Mouse (Mus musculus) intestine, embryonic 14.5 days (tissue): ENCODE measurements around the gene Speg. TPM values are rescaled to one million over a fixed set of nuclear protein-coding genes. Genes with fewer than 3 reads are reported as not detected.

Experiments used
- ATAC-seq: fragments of 200-750 bp; cut with Nextera tagmentation; replicated peaks from 2 replicates; pipeline ENCODE4 v1.8.0; 2017; ENCODE audit warnings: low read depth, moderate number of reproducible peaks, moderate TSS enrichment, moderate library complexity; ENCODE audit not compliant: low FRiP score, low TSS enrichment
- DNase-seq: peaks from one replicate; pipeline ENCODE4 v3.0.0-alpha.2; 2018; ENCODE audit warnings: low spot score
- H3K27ac ChIP-seq: fragments of 300-500 bp; sonication (generic); 2 replicates; pipeline ENCODE4 v1.5.1; 2014; ENCODE audit warnings: low read depth, mild to moderate bottlenecking, control low read depth
- H3K27me3 ChIP-seq: fragments of 300-500 bp; sonication (generic); replicated peaks from 2 replicates; pipeline ENCODE4 v1.6.1; 2014; ENCODE audit warnings: low read length, control low read depth; ENCODE audit not compliant: control insufficient read depth, insufficient read depth
- H3K36me3 ChIP-seq: fragments of 300-500 bp; sonication (generic); 2 replicates; pipeline ENCODE4 v1.6.1; 2014; ENCODE audit warnings: low read length, control low read depth; ENCODE audit not compliant: control insufficient read depth, insufficient read depth
- H3K4me1 ChIP-seq: fragments of 300-500 bp; sonication (generic); replicated peaks from 2 replicates; pipeline ENCODE4 v1.6.1; 2014; ENCODE audit warnings: low read length, control low read depth, mixed read lengths; ENCODE audit not compliant: control insufficient read depth, insufficient read depth
- H3K4me2 ChIP-seq: fragments of 300-500 bp; sonication (generic); 2 replicates; pipeline ENCODE4 v1.6.1; 2014; ENCODE audit warnings: low read length
- H3K4me3 ChIP-seq: fragments of 300-500 bp; sonication (generic); 2 replicates; pipeline ENCODE4 v1.5.1; 2014; ENCODE audit warnings: low read depth, low read length, control low read depth, mixed read lengths
- H3K9ac ChIP-seq: fragments of 300-500 bp; sonication (generic); 2 replicates; pipeline ENCODE4 v1.6.1; 2014; ENCODE audit warnings: mild to moderate bottlenecking, low read length
- H3K9me3 ChIP-seq: fragments of 300-500 bp; sonication (generic); 2 replicates; pipeline ENCODE4 v1.6.1; 2016; ENCODE audit warnings: low read length, control low read depth; ENCODE audit not compliant: control insufficient read depth
- WGBS: fragments of 180-500 bp; shearing (Covaris S2); extraction: QIAGEN DNeasy Blood & Tissue Kit; methylation state at CpG from one replicate; pipeline ENCODE4 v1.1.7; 2014; 5-methylcytosine and 5-hydroxymethylcytosine counted together
- polyA plus RNA-seq: library from polyadenylated mRNA; unstranded; fragments of >200 nt; fragmentation: Nextera tagmentation; extraction: Ambion mirVana; gene quantifications from 2 replicates; pipeline ENCODE4 v1.2.1, GENCODE M21; 2014

Speg gene
- polyA plus RNA-seq, 1 experiment from 2014 or later = 46.7 TPM

DNA sequence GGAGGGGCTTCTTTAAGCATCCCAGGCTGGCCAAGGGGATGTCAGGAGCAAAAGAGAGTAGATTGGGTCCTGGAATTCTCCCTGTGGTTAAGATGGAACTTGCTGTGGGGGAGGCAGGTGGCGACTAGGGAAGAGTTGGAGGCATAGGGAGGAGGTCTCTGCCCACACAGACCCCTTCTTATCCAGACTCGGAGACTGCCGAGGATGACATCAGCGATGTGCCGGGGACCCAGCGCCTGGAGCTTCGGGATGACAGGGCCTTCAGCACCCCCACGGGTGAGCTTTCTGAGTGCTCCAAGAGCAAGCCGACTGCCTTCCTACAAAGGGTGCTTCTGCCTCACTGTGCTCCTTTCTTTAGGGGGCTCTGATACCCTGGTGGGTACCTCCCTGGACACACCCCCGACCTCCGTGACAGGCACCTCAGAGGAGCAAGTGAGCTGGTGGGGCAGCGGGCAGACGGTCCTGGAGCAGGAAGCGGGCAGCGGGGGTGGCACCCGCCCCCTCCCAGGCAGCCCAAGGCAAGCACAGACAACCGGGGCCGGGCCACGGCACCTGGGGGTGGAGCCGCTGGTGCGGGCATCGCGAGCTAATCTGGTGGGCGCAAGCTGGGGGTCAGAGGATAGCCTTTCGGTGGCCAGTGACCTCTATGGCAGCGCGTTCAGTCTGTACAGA is 9.5 kb downstream of the Speg start:
- Histone ChIP-seq H3K9ac (no peak overlapping the region), H3K4me2 (peak overlapping the region; percentile 4; the same call in 1 of the 2 replicates), H3K27me3 (peaks cover 35% of the 10 kb centered on the region), H3K9me3 (no peaks in the 10 kb centered on the region), H3K4me1 (peaks cover 25% of the 10 kb centered on the region), H3K4me3 (no peak overlapping the region), H3K36me3 (no peaks in the 10 kb centered on the region), H3K27ac (no peak overlapping the region)
- ATAC-seq = no peak
- DNase-seq = no peak
- WGBS = 85% methylated on average over 27 of the region's 27 CpGs

DNA sequence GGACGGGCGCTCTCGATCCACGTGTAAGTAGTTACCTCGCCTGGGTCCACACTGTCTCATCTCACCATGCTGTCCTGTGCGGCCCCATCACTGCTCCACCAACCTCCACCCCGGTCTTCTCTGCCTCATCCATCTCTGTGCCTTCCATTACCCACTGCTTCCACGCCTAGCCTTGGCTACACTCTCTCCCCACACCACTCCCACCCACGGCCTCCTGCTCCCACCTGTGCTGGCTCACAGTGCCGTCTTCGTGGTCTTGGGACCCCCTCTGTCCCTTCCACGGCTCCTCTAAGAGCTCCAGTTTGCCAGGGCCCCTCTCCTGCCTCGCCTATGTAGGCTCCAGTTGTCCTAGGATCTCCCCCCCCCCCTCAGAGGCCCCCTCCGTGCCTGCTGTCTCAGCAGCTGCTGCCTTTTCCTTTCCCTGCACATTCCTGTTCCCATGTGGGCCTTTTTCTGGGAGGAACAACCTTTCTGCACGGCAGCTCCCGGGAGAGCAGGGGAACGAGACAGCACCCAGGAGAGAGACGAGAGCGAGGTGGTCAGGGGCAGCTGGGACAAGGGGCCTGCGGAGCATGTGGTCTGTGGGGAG is 10.1 kb downstream of the Speg start:
- H3K9ac ChIP-seq = 0 out of 2 replicates have a peak overlapping the region, but pooled peaks have one; percentile 13
- 66% methylated on average over 20 of the region's 20 CpGs for WGBS
- ATAC-seq (no peak), DNase-seq (no peak)
- peak overlapping the region; percentile 4; the same call in 1 of the 2 replicates for H3K4me2 ChIP-seq
- H3K9me3 ChIP-seq = no peaks in the 10 kb centered on the region
- H3K27ac ChIP-seq = no peak overlapping the region
- H3K36me3 ChIP-seq = no peaks in the 10 kb centered on the region
- H3K4me1 ChIP-seq = peaks cover 25% of the 10 kb centered on the region
- no peak overlapping the region for H3K4me3 ChIP-seq
- H3K27me3 ChIP-seq = peaks cover 37% of the 10 kb centered on the region

DNA sequence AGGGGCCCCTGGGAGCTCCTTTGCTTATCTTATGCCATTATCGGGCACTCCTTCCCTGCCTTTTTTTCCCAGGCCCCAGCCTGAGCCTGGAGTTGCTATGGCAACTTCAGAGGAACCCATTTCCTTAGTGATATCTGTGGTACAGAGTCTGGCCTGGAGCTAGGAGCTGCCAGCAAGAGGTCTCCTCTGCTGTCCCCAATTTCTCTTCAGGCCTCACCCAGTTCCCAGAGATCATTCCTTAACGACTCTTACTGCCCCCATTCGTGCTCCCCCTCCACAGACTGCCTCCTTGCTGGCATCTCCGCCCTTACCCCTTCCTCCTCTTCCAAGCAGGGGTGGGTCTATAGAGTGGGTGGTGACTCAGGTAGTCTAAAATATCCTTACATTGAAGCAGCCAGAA is 11.1 kb downstream of the Speg start:
- WGBS = 37% methylated on average over 4 of the region's 4 CpGs
- Histone ChIP-seq H3K27ac (no peak overlapping the region), H3K4me1 (peaks cover 25% of the 10 kb centered on the region), H3K27me3 (peaks cover 37% of the 10 kb centered on the region), H3K4me2 (no peak overlapping the region), H3K36me3 (no peaks in the 10 kb centered on the region), H3K4me3 (no peak overlapping the region), H3K9me3 (no peaks in the 10 kb centered on the region), H3K9ac (no peak overlapping the region)
- ATAC-seq (no peak), DNase-seq (no peak)

DNA sequence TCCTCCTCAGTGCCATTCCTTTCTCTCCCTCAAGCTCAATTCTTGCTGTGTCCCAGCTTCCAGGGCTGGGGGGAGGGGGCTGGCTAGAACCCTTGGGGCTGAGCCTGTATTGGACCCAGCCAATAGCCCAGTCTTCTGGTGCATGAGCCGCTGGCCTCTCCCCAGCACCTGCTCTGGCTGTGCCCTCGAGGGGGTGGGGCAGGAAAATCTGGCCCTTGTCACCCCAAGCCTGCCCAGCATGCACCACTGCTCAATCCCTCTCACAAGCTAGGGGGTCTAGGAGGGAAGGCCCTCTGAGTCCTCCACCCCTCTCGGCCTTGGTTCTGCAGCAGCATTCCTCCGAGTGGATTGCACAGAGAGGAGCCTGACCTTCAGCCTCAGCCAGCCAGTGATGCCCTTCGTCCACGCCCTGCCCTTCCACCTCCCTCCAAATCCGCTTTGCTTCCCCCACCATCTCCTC is 12.4 kb downstream of the Speg start:
- H3K9ac ChIP-seq = no peak overlapping the region

DNA sequence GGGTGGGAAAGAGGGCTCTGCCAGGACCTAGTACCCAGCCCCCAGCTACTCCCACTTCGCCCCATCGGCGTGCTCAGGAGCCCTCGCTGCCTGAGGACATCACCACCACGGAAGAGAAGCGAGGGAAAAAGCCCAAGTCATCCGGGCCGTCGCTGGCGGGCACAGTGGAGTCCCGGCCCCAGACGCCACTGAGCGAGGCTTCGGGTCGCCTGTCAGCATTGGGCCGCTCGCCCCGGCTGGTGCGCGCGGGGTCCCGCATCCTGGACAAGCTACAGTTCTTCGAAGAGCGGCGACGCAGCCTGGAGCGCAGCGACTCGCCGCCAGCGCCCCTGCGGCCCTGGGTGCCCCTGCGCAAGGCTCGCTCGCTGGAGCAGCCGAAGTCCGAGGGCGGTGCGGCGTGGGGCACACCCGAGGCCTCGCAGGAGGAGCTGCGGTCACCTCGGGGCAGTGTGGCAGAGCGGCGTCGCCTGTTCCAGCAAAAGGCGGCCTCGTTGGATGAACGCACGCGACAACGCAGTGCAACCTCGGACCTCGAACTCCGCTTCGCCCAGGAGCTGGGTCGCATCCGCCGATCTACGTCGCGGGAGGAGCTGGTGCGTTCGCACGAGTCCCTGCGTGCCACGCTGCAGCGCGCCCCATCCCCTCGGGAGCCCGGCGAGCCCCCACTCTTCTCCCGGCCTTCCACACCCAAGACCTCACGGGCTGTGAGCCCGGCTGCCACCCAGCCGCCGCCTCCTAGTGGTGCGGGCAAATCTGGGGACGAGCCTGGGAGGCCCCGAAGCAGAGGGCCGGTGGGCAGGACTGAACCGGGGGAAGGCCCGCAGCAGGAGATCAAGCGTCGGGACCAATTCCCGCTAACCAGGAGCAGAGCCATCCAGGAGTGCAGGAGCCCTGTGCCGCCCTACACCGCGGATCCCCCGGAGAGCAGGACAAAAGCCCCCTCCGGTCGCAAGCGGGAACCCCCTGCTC is 13.1 kb downstream of the Speg start:
- Histone ChIP-seq H3K4me2 (peak overlapping the region; percentile 37), H3K36me3 (no peaks in the 10 kb centered on the region), H3K27me3 (peaks cover 37% of the 10 kb centered on the region), H3K4me1 (peaks cover 18% of the 10 kb centered on the region), H3K9me3 (no peaks in the 10 kb centered on the region), H3K4me3 (peak overlapping the region; percentile 26), H3K27ac (no peak overlapping the region), H3K9ac (no peak overlapping the region)
- DNase-seq (peak; percentile 68), ATAC-seq (no peak)
- WGBS = 11% methylated on average over 94 of the region's 94 CpGs

More for the DNA sequence above, 12.4 kb downstream of the Speg start:
- ATAC-seq = 0 out of 2 replicates have a peak, but pooled peaks have one; percentile 6
- H3K27me3 ChIP-seq = peaks cover 37% of the 10 kb centered on the region
- WGBS = 36% methylated on average over 7 of the region's 7 CpGs
- no peak overlapping the region for H3K4me3 ChIP-seq
- H3K27ac ChIP-seq = no peak overlapping the region
- H3K4me1 ChIP-seq = peaks cover 25% of the 10 kb centered on the region
- H3K4me2 ChIP-seq = peak overlapping the region; percentile 37; the same call in 1 of the 2 replicates
- no peaks in the 10 kb centered on the region for H3K36me3 ChIP-seq
- DNase-seq = no peak
- H3K9me3 ChIP-seq = no peaks in the 10 kb centered on the region

DNA sequence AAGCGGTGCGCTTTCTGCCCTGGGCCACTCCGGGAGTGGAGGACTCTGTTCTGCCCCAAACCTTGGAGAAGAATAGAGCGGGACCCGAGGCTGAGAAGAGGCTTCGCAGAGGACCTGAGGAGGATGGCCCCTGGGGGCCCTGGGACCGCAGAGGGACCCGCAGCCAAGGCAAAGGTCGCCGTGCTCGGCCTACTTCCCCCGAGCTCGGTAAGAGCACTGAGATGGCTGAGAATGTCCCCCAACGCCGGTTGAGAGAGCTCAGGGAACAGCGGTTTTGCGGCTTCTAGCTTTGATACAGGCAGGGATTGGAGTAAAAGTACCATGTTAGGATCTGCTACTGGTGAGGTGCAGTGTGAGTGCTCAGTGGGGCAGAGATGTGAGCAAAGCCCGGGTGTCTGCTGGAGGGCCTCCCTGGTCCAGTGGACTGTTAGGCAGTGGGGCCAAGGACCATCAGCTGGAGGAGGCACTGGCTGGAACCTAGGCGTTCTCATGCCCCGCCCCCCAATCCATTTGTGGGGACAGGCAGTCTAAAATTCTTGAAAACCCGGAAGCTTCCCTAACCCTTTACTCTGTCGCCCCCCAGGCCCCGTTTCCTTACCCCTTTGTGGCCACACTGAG is 13.9 kb downstream of the Speg start:
- ATAC-seq = no peak; the same call in 1 of the 2 replicates

DNA sequence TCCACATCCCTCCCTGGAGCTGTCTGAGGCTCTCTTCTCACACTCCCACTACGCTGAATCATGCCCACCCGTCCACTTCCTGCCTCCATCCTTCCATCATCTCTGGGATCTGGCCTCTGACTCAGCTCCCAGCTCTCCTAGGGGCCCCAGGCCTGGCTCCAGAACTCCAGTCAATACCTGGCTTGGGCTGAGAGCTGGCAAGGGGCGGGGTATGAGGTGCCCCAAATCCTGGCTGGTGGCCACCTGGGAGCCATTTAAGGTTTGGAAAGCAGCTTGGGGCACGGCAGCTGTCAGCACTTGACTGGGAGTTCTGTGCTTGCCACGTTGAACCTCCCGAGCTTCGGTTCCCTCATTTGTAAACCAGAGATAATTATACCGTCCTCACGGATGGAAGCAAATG is 18.0 kb downstream of the Speg start:
- 64% methylated on average over 9 of the region's 9 CpGs for WGBS
- peaks cover 13% of the 10 kb centered on the region; the same call in 1 of the 2 replicates for H3K36me3 ChIP-seq
- no peak overlapping the region for H3K9ac ChIP-seq
- DNase-seq (no peak), ATAC-seq (no peak)
- no peak overlapping the region for H3K4me3 ChIP-seq
- H3K9me3 ChIP-seq = no peaks in the 10 kb centered on the region
- no peak overlapping the region for H3K4me2 ChIP-seq
- H3K4me1 ChIP-seq = no peaks in the 10 kb centered on the region; the same call in none of the 2 replicates
- peaks cover 17% of the 10 kb centered on the region for H3K27me3 ChIP-seq
- H3K27ac ChIP-seq = peak overlapping the region; percentile 54; the same call in 1 of the 2 replicates

More for the DNA sequence above, 13.9 kb downstream of the Speg start:
- H3K4me1 ChIP-seq = peaks cover 18% of the 10 kb centered on the region
- peaks cover 37% of the 10 kb centered on the region for H3K27me3 ChIP-seq
- no peak overlapping the region for H3K4me3 ChIP-seq
- 0 out of 2 replicates have a peak overlapping the region, but pooled peaks have one; percentile 37 for H3K4me2 ChIP-seq
- 49% methylated on average over 23 of the region's 23 CpGs for WGBS
- DNase-seq = no peak
- H3K9ac ChIP-seq = no peak overlapping the region
- no peak overlapping the region for H3K27ac ChIP-seq
- 0 out of 2 replicates have a peak, but pooled peaks cover 2% of the 10 kb centered on the region for H3K36me3 ChIP-seq
- no peaks in the 10 kb centered on the region for H3K9me3 ChIP-seq

DNA sequence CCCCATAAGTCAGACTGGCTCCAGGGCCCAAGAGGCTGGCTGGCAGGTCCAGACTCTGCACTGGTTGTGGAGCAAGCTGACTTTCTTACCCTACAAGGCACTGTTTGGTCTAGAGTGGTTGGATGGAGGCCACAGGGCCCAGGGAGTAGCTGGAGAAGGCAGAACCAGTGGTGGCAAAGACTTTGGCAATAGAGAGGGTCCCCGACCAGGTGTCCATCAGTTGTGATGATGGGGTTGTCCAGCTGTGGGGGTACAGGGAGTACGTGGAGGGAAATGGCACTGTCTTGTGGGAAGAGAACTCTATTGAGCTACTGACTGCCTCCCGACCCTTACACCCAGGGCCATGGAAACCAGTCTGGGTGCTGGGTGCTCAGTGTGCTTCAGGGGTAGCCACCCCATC is 18.7 kb downstream of the Speg start:
- H3K27me3 ChIP-seq = peaks cover 10% of the 10 kb centered on the region
- H3K4me3 ChIP-seq = no peak overlapping the region
- peaks cover 5% of the 10 kb centered on the region for H3K4me1 ChIP-seq
- peaks cover 13% of the 10 kb centered on the region; the same call in 1 of the 2 replicates for H3K36me3 ChIP-seq
- no peak for DNase-seq
- 91% methylated on average over 3 of the region's 3 CpGs for WGBS
- no peaks in the 10 kb centered on the region for H3K9me3 ChIP-seq
- no peak overlapping the region for H3K4me2 ChIP-seq
- H3K27ac ChIP-seq = no peak overlapping the region
- no peak overlapping the region for H3K9ac ChIP-seq
- no peak for ATAC-seq
